ENCODE assay signal across 16 mouse cellular contexts in genomic region chr11:114416168-114416567, GRCm38 (mm10).
DNase-seq lines count a peak whose midpoint lies in the region; ATAC-seq and TF ChIP-seq lines count a peak whose summit lies in the region.
"Had no signal": no experiment of that assay in that cellular context is flagged by ENCODE, and none has a peak within 500 bp of the region (broad histone marks: within the 10 kb centered on the region; RNA-seq: fewer than 3 reads in every experiment).

No protein-coding gene starts in this region.

- no peaks in the 10 kb centered on the region for H3K4me1 ChIP-seq in kidney, embryonic 15.5 days
- no peaks in the 10 kb centered on the region for H3K4me1 ChIP-seq in midbrain, postnatal 0 days (ENCODE audit: insufficient read depth, low read length)
- H3K4me1 ChIP-seq: midbrain, embryonic 15.5 days; neural tube, embryonic 13.5 days had no signal

- no peak overlapping the region for H3K4me2 ChIP-seq in kidney, embryonic 15.5 days
- no peak overlapping the region for H3K4me2 ChIP-seq in midbrain, postnatal 0 days (ENCODE audit: low read depth, low read length, poor library complexity, severe bottlenecking)
- H3K4me2 ChIP-seq: hindbrain, embryonic 14.5 days; midbrain, embryonic 15.5 days; neural tube, embryonic 13.5 days had no signal

- ATAC-seq in kidney, embryonic 15.5 days (replicated peaks; ENCODE audit: low FRiP score) = no peak
- no peak for ATAC-seq in midbrain, postnatal 0 days (ENCODE audit: low FRiP score)
- ATAC-seq: midbrain, embryonic 15.5 days; Patski had no signal

- H3K36me3 ChIP-seq in kidney, embryonic 15.5 days = no peaks in the 10 kb centered on the region
- H3K36me3 ChIP-seq in midbrain, postnatal 0 days (ENCODE audit: insufficient read depth, low read length) = no peaks in the 10 kb centered on the region
- H3K36me3 ChIP-seq: midbrain, embryonic 15.5 days; neural tube, embryonic 13.5 days had no signal

- 58% methylated on average over 6 of the region's 6 CpGs for WGBS in kidney, embryonic 15.5 days
- 80% methylated on average over 6 of the region's 6 CpGs for WGBS in midbrain, postnatal 0 days

- no peaks in the 10 kb centered on the region for H3K9me3 ChIP-seq in kidney, embryonic 15.5 days (replicated peaks)
- H3K9me3 ChIP-seq in midbrain, postnatal 0 days (ENCODE audit: low read length) = no peaks in the 10 kb centered on the region
- H3K9me3 ChIP-seq: midbrain, embryonic 15.5 days had no signal

- H3K27me3 ChIP-seq in kidney, embryonic 15.5 days = no peaks in the 10 kb centered on the region
- no peaks in the 10 kb centered on the region for H3K27me3 ChIP-seq in midbrain, postnatal 0 days (ENCODE audit: insufficient read depth, low read length)
- H3K27me3 ChIP-seq: midbrain, embryonic 15.5 days; neural tube, embryonic 13.5 days; Patski had no signal

- TF ChIP-seq CTCF in midbrain, postnatal 0 days (IDR thresholded peaks at IDR 0.05) = no peak

- DNase-seq in cerebellum, postnatal 10 days = peak; percentile 66 to 71
- DNase-seq in cerebellum, adult 9-11 months = no peak
- peak; percentile 55 for DNase-seq in kidney, postnatal 10 days
- DNase-seq in thymus, postnatal 0 days (ENCODE audit: low spot score) = peak; percentile 10
- no peak for DNase-seq in thymus, adult 18-20 months
- DNase-seq in midbrain, postnatal 0 days (ENCODE audit: low spot score) = no peak
- no peak for DNase-seq in gastrocnemius, postnatal 4 days (ENCODE audit: low spot score in 2 of 2)
- DNase-seq: heart, adult 2 months; right cerebral cortex, postnatal 14 days; thymus, postnatal 25 days had no signal

- H3K4me3 ChIP-seq in kidney, embryonic 15.5 days (replicated peaks) = no peak overlapping the region
- H3K4me3 ChIP-seq in midbrain, postnatal 0 days (ENCODE audit: low read depth, low read length) = no peak overlapping the region
- H3K4me3 ChIP-seq: erythroblast, embryonic 14.5 days; heart, adult 2 months; midbrain, embryonic 15.5 days; neural tube, embryonic 13.5 days had no signal

- no peak overlapping the region for H3K9ac ChIP-seq in kidney, embryonic 15.5 days
- H3K9ac ChIP-seq in midbrain, postnatal 0 days (replicated peaks; ENCODE audit: low read length, poor library complexity, severe bottlenecking) = no peak overlapping the region
- H3K9ac ChIP-seq: hindbrain, embryonic 14.5 days; midbrain, embryonic 15.5 days; neural tube, embryonic 13.5 days had no signal

- no peak overlapping the region for H3K27ac ChIP-seq in kidney, embryonic 15.5 days
- no peak overlapping the region for H3K27ac ChIP-seq in midbrain, postnatal 0 days (ENCODE audit: low read depth, low read length)
- H3K27ac ChIP-seq: heart, adult 2 months; hindbrain, embryonic 14.5 days; midbrain, embryonic 15.5 days; neural tube, embryonic 13.5 days had no signal

Comparison
In these comparisons a context has a peak if more than half of its experiments do, and no peak if none do; other contexts are left out.
1. DNase-seq: peak in cerebellum, postnatal 10 days (2 of 2), kidney, postnatal 10 days (single experiment) and thymus, postnatal 0 days (single experiment); none in cerebellum, adult 9-11 months (single experiment), thymus, adult 18-20 months (0 of 2), midbrain, postnatal 0 days (single experiment) and gastrocnemius, postnatal 4 days (0 of 2).